Mouse (Mus musculus): ENCODE measurements around the gene Nfkbid.

Nfkbid gene

GRCm38 (mm10) chr7:30421175-30421889 is at the start of gene Nfkbid:
Gene Nfkbid, plus strand, starts transcription at chr7:30421732.
- DNase-seq (ENCODE audit: extremely low spot score, low read depth, low spot score) = no peak

GRCm38 (mm10) chr7:30373501-30373962 is 48.0 kb upstream of the Nfkbid start:
- peak; percentile 85 for DNase-seq (ENCODE audit: extremely low spot score, low read depth, low spot score)

DNA sequence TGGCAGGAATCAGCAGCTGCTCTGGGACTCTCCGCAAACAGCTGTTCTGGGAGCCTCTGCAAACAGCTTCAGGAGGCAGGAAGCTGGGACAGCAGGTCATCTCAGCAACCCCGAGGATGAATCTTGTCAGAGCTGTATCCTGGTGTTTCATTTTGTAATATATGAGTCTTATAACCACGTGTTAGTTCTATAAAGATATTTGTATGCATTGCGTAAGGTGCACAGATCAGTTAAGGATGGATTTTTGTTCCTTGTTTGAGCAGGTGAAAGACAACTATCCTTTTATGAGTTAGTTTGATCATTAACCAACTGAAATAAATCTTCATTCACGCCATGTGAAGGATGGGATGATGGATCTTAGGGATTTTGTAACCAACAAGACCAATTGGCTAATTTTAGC is 41.5 kb upstream of the Nfkbid start:
- DNase-seq (ENCODE audit: extremely low spot score, low read depth, low spot score) = no peak

DNA sequence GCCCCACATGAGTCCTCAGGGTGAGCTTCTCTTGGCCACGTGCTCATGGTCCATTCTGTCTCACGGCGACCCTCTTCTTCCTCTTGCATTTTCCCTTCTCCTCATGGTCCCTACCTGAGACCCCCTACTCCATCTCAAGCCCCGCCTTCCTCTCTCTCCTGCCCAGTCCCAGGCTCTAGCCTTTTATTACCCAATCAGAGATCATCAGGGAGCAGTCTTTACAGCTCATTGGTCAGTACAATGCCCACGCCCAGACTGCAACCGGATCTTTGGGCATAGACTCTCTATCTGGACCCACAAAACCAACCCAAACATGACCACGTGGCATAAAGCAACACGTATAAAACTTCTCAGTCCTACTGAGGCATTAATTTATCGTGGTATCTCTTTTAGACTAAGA is 37.4 kb upstream of the Nfkbid start:
- DNase-seq (ENCODE audit: extremely low spot score, low read depth, low spot score) = no peak

- DNase-seq (ENCODE audit: extremely low spot score, low read depth, low spot score) = no peak
Observed at GRCm38 (mm10) chr7:30392746-30393520, 28.6 kb upstream of the Nfkbid start.

GRCm38 (mm10) chr7:30393631-30394030 is 27.9 kb upstream of the Nfkbid start:
- DNase-seq (ENCODE audit: extremely low spot score, low read depth, low spot score) = no peak

- DNase-seq (ENCODE audit: extremely low spot score, low read depth, low spot score) = no peak
Observed at GRCm38 (mm10) chr7:30394379-30394778, 27.2 kb upstream of the Nfkbid start.

GRCm38 (mm10) chr7:30394871-30395270 is 26.7 kb upstream of the Nfkbid start:
- no peak for DNase-seq (ENCODE audit: extremely low spot score, low read depth, low spot score)

DNA sequence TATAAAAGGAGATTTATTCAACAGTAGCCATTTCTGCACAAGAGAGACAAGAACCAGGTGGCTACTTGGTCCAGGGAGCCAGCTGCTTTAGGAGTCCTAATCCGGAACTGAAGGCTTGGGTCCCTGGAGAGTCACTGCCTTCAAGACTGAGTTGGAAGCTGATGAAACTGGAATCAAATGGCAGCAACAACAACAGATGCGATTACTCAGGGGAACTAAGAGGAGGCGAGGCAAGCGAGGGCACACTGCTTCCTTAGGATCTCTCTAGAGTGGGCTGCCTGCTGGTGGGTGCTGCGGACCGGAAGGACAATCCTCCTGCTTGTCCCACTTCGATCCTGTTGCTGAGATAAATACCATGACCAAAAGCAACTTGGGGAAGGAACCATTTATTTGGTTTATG is 21.9 kb upstream of the Nfkbid start:
- no peak for DNase-seq (ENCODE audit: extremely low spot score, low read depth, low spot score)

DNA sequence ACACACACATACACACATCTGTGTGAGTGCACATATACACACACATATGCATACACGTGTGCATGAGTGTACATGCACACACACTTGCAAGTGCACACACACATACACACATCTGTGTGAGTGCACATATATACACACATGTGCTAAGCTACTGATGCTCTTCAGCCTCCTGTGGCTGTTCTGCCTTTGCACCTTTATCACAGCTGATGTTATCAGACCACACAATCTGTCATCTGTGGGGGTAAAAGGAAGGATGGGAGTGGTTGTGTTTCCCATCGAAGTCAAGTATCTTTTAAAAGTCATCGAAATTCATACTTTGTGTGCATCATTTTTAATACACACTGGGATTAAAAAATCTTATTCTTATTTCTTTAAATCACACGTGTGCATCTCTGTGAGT is 19.2 kb upstream of the Nfkbid start:
- no peak for DNase-seq (ENCODE audit: extremely low spot score, low read depth, low spot score)

DNA sequence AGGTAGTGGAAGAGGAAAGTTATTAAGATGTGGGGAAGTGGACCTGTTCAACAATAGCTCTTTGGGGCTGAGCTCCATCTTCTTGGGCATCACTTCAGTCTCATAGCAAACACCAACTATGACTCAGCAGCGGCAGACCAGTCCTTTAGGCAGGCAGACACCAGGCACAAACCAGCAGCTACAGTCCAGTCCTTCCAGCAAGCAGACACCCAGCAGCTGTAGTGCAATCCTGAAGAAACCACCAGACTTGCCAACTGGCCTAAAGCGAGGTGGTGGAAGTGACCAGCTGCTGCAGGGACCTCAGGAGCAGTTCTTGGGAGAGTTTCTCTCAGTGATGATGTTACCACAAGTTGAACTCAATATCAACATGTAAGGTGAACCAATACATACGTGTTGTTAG is 12.9 kb upstream of the Nfkbid start:
- DNase-seq (ENCODE audit: extremely low spot score, low read depth, low spot score) = no peak

- no peak for DNase-seq (ENCODE audit: extremely low spot score, low read depth, low spot score)
Observed at GRCm38 (mm10) chr7:30409789-30410188, 11.7 kb upstream of the Nfkbid start.

GRCm38 (mm10) chr7:30411023-30411422 is 10.5 kb upstream of the Nfkbid start:
- no peak for DNase-seq (ENCODE audit: extremely low spot score, low read depth, low spot score)

DNA sequence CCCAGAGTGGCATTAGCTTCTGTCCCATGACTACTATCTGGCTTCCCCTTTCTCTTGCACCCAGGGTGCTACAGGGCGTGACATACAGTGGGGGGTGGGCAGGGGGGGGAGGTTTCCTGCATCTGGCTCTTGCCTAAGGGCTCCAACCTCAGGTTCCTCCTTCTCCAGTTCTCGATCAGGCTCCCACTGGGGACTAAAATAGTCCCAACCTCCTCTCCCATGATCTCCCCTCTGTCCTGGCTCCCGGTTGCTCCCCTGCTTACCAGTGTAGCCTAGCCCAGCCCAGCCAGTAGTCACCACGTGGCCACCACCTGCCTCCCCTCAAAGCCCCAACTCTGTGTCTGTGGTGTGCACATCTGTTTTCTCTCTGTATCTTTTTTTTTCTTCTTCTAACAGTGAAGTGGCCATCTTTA is 8.8 kb upstream of the Nfkbid start:
- no peak for DNase-seq (ENCODE audit: extremely low spot score, low read depth, low spot score)

DNA sequence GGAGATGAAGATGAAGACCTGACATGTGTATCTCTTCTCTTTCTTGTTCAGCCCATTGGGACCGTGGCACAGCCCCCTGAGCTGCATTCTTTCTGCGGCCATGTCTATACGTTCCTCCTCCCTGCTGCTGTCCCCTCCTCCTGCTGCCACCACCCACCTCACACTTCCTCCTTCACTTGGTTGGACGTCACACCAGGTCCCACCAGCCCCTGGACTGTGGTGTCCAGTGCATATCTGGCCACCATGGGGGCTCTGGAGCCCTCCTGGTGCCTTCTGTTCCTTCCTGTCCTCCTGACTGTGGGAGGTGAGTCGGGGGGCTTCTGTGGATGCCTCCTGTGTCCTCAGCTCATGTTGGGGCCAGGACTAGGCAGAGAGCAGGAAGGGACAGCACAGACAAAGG is 7.9 kb upstream of the Nfkbid start, which contains the start of gene Tyrobp:
Tyrobp (plus strand) TSS at position 165 of the 400 bp plus-strand sequence.
- no peak for DNase-seq (ENCODE audit: extremely low spot score, low read depth, low spot score)

DNA sequence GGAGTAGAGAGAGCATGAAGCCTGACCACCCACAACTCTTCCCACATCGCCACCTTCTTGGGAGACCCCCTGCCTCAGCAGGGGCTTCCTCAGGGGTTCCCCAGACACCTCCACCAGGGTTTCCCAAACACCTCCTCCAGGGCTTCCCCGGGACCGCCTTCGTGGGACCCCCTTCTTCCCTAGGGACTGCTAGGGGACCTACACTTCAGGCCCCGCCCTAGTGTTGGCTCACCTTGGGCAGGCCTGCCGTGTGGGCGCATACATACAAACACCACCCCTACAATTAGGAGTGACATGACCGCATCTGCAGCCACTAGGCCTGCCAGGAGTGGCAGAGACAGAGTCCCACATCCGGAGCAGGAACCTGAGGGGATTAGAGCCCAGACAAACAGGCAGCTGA is 3.7 kb upstream of the Nfkbid start:
- DNase-seq (ENCODE audit: extremely low spot score, low read depth, low spot score) = no peak

DNA sequence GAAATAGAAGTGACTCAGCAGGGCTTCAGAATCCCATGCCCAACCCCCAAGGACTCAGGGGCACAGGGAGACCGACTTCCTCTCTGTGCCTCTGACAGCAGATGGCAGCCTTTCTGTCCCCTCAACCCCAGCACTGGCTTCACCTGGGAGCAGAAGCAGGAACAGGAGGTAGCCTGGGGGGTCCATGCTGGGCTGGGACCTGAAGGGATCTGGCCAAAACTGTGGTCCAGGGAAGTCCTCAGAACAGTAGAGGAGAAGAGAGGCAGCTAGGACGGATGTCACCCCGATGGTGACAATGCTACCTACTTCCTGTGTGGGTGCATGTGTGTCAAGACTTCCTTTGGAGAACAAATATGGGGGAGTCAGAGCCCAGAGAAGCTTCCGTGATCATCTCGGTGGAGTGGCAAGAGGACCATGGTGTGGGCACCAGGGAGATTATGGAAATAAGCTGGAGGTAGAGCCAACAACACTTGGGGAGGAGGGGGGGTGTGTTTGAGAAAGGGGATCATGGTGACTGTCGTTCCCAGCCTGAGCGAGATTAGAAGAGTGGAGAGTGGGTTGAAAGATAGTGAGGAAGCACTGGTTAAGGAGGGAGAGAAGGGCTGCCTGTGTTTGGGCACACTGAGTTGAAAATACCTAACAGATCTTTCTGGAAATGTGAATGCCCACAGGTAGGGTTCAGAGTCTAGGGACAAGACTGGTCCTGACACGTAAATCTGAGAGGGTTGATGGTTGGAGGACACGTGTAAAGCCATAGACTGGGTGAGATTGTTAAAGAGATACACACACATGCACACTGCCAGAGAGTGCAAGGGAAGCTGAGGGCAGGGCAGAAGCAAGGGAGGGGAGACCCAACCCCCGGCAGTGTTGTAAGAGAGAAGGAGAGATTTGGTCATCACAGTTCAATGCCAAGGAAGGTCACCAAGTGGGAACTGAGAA is 1.7 kb upstream of the Nfkbid start, which contains the start of gene Hcst:
Hcst (minus strand) TSS at position 294 of the 939 bp plus-strand sequence.
- no peak for DNase-seq (ENCODE audit: extremely low spot score, low read depth, low spot score)

- no peak for DNase-seq (ENCODE audit: extremely low spot score, low read depth, low spot score)
Observed at GRCm38 (mm10) chr7:30420673-30421072, 859 bp upstream of the Nfkbid start.

- DNase-seq (ENCODE audit: extremely low spot score, low read depth, low spot score) = peak; percentile 33
Observed at GRCm38 (mm10) chr7:30421890-30422435, 431 bp downstream of the Nfkbid start.

DNA sequence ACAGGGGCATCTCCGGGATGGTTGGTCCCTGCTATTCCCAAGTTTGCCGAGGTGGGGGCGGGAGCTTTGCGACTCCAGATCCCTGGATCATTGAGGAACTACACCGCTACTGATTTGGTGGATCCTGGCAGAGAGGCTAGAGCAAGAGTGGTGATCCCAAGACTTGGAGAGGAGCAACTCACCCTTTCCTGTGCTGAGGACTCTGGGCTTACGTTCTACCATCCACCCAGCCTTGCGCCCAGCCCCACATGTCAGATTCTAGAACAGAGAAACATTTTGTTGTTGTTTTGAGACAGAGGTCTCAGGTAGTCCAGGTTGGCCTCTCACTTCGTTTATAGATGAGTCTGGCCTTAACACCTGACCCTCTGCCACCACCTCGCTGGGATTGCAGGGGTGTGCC is 1.0 kb downstream of the Nfkbid start:
- no peak for DNase-seq (ENCODE audit: extremely low spot score, low read depth, low spot score)

Measured in hindlimb bud, embryonic 11.5 days (tissue).